Mouse (Mus musculus) thymus, adult 2 months (tissue): ENCODE measurements at regions not wholly inside any gene's neighbourhood (a gene's known extent, or its start where the extent isn't known, plus 50 kb on each side); places are given as distances from the start of the nearest gene placed in this dataset.

ENCODE experiments used
- CTCF ChIP-seq: fragments of 200-500 bp; IDR thresholded peaks from 2 replicates; pipeline ENCODE4 v1.5.1; 2012; ENCODE audit warnings: mild to moderate bottlenecking, control low read depth, low read length, moderate library complexity, borderline replicate concordance; ENCODE audit not compliant: control insufficient read depth, poor library complexity, insufficient read depth; ENCODE audit errors: extremely low read depth
- POLR2A ChIP-seq: fragments of 200-500 bp; IDR thresholded peaks from 2 replicates; pipeline ENCODE4 v1.6.1; 2012; ENCODE audit warnings: mild to moderate bottlenecking, low read length, control low read depth, moderate library complexity; ENCODE audit not compliant: control insufficient read depth, poor library complexity, insufficient read depth; ENCODE audit errors: extremely low read depth

DNA sequence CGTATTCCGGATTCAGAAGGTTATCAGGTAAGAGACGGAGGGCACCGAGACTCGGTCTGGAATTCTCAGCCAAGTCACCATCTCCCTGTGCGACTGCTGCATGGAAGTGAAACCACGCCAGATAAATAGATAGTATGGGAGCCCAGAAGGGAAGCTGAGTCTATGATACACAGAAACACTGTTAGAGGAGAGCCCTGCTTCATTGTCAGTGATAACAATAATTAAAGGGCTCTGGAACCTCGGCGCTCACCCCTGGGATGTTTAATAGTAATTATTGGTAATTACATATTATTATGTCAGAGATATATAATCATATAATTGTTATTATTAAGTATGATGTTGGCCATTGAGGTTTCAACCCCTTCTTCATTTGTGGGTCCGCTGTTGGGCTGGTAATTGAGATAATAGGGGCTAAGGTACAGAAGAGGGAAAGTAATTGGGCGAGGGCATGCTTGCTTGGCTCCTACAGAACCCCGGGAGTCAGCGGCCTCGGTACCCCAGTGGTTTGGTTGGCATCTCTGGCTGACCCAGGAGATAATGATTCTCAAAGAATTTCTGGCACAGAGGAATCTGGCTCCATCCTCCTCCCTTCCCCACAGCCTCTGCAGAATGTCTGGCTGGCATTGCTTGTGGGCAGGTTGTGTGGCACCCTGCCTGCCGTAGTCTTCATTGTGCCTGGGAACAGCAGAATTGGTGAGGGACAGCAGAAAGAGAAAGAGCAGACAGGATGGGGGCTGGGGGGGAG is 354.7 kb downstream of the Cog6 start:
- TF ChIP-seq CTCF (no peak), POLR2A (no peak)
